Mouse (Mus musculus) retina, postnatal 1 day (tissue): ENCODE data around the gene Rbms3.
A peak's percentile ranks its signal among the peaks of the same experiment; 100 is the strongest.

ENCODE experiments used
- DNase-seq: peaks from one replicate; pipeline ENCODE4 v3.0.0-alpha.2; 2012

Gene Rbms3

DNA sequence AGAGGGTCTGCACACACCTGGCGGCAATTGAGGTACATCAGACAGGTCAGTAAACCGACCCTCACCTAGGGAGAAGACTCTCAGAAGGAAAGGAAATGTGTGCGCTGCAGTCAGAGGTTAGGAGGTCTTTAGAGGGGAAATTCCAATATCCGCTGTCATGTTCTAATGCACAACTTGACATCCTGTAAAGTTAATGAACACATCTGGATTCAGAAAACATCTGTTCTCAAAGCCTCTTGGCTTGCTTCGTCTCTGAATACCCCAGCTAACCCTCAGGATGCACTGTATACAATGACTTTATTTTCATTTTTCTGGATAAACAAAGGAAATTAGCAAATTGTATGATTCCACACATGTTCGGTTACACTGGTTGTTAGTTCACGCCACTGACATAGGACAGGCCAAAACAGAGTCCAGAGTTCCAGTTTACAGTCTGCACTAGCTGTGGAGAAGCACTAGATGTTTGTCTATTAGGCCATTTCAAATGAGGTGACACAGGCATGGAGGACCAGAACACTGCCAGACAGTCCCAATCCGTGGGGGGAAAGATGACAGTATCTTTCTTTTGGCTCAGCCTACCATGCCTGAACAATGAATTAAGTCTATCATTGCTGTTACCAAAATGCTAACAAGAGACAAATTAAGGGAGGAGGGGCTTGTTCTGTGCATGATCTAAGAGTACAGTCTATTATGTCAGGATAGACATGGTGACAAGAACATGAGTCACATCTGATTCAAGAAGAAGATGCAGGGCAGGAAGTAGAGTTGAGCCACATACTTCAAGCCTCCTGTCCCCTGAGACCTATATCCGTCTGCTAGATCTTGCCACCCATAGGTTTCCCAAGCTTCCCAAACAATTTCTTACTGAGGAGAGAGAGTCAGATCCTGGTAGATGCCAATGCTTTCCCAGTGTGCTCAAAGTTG is 538.2 kb downstream of the Rbms3 start:
- no peak for DNase-seq

GRCm38 (mm10) chr9:117089409-117090147 is 540.1 kb downstream of the Rbms3 start:
- DNase-seq: no peak

GRCm38 (mm10) chr9:117088309-117088708 is 541.4 kb downstream of the Rbms3 start:
- DNase-seq: peak; percentile 23

GRCm38 (mm10) chr9:117085706-117086105 is 544.0 kb downstream of the Rbms3 start:
- DNase-seq: no peak

- no peak for DNase-seq
Observed at GRCm38 (mm10) chr9:117084471-117084870, 545.2 kb downstream of the Rbms3 start.

DNA sequence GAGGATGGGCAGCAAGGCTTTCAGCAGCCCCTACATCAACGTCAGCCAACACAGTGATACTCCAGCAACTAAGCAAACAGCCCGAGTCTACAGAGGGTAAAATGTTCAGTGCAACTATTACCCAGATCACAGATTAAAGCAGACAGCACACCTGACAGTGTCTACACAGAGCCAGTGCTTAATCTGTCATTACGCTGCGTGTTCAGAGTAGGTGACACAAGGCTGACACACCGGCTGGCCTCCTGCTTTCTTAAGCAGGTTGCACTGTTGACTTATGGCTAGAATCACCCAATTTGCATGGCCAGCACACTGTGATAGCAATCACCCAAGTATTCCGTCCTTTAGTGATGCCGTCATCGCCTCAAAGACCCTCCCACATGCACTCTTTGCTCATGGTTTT is 550.2 kb downstream of the Rbms3 start:
- no peak for DNase-seq

DNA sequence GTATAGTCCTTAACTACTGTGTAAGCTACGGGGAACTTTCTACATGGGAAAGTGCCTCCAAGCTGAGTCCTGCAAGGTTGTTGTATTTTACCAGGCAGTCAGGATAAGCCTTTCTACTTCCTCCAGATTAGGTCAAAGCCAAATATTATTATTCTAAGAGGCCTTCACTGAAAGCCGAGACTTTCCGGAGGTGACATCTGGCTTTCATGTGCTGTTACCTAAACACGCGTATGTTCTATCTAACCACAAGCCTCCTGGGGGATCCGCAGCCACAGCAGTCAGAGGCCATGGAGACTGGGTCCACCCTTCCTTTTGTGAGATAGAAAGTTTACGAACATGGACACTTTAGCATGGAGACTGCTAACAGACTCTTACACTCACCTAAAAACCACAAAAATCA is 552.2 kb downstream of the Rbms3 start:
- no peak for DNase-seq

- no peak for DNase-seq
Observed at GRCm38 (mm10) chr9:117076785-117077184, 552.9 kb downstream of the Rbms3 start.

GRCm38 (mm10) chr9:117072433-117073099 is 557.1 kb downstream of the Rbms3 start:
- peak; percentile 41 for DNase-seq

- DNase-seq: no peak
Observed at GRCm38 (mm10) chr9:117070616-117071015, 559.1 kb downstream of the Rbms3 start.

DNA sequence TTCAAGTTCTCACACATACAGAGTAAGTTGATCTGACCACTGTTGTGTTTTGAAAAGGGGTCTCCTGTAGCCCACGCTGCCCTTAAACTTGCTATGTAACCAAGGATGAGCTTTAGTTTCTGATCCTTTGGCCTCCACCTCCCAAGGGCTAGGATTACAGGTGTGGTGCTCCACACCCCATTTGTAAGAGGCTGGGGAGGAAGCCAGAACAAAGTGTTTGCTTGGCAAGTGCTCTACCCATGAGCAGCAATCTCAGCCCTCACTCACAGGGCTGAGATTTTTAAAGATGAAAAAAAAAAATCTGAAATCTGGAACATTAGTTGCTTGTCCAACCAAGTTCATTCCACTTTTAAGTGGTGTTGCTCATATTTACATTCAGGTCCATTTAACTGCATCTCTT is 560.5 kb downstream of the Rbms3 start:
- no peak for DNase-seq

DNA sequence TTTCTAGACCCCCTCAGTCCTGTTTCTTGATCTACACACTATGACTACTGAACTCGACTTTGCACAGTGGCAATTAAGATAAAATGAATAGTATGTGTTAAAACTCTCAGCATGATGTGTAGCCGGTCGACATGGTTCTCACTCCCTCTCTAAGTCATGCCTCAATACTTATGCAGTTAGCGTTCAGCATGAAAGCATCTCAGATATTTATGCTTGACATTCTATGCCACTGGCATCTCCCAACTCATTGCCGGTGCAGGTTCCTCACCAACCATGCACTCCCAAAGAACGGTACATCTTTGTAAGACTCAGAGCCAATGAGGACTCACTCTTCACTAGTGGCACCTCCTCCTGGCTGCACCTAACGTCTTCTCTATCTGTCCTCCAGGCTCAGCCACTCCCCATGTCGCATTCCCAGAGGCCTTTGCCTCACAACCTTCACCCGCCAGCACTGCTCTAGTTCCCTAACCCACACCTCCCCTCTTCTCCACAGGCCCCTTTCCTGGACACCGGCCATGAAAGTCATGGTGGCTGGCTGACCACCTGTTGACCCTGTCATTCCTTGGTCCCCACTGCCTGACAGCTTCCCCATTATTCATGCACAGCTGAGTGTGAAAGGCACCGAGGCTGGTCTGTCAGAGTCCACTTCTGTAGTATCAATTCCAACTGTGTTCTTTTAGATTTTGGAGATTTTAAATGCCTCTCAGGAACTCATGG is 561.9 kb downstream of the Rbms3 start:
- DNase-seq: no peak

DNA sequence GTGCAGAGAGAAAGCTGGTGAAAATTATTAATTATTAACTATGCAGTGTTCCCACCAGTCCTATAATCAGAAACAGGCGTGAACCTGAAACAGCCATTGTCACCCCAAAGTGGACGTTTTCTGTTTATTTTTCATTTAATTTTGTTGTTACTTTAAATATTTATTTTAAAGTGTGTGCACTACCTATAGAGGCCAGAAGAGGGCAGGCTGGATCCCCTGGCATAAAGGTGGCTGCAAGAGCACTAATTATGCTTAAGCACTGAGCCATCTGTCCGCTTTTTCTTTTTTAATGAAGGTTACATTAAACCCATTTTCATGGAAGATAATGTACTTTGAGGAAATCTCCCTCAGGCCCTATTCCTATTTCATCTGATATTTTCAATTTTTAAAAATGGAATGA is 563.2 kb downstream of the Rbms3 start:
- no peak for DNase-seq

- no peak for DNase-seq
Observed at GRCm38 (mm10) chr9:117065601-117066000, 564.1 kb downstream of the Rbms3 start.

DNA sequence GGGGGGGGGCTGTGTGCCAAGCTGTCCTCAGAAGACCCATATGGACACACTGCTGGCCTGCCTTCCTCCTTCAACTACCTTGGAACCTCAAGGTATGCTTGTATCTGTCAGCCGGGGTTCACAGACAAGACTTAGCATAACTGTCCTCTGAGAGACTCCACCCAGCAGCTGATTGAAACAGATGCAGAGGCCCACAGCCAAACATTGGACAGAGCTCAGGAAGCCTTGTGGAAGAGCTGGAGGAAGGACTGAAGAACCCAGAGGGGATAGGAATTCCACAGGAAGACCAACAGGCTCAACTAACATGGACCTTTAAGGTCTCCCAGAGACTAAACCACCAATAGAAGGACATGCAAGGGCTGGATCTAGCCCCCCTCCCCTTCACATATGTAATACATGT is 570.1 kb downstream of the Rbms3 start:
- DNase-seq: no peak

GRCm38 (mm10) chr9:117059135-117059534 is 570.6 kb downstream of the Rbms3 start:
- DNase-seq: no peak

GRCm38 (mm10) chr9:117051935-117052334 is 577.8 kb downstream of the Rbms3 start:
- DNase-seq: no peak

DNA sequence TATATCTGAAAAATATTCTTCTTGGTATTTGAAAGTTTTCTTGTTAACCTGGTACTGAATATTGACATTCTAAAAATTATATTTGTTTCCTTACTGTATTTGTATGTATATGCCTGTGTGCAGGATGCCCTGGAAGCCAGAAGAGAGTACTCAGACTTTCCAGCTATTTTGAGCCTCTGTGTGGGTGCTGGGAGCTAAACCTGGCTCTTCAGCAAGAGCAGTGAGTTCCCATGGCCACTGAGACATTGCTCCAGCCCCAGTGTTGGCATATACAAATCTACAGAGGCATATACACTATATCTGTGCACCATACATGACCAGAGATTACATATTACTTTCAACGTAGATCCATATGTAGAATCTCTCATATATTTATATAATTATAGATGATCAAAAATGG is 581.1 kb downstream of the Rbms3 start:
- no peak for DNase-seq

DNA sequence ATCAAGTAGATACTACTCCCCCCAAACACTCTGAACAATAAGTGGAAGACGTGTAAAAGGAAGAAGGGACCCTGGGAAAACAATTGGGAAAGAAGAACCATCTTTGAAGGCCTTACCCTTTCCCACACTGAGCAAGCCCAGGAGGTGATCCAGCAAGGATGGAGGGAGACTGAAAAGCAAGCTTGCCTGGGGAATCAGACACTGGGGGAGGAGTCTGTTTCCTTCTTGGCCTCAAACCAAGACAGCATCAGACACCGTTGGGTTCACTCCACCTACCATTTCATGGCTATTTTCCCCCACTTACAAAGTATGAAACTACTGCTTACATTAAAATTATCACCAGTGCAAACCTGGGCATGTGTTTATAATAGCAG is 587.7 kb downstream of the Rbms3 start:
- no peak for DNase-seq

GRCm38 (mm10) chr9:117041291-117041992 is 588.3 kb downstream of the Rbms3 start:
- no peak for DNase-seq

DNA sequence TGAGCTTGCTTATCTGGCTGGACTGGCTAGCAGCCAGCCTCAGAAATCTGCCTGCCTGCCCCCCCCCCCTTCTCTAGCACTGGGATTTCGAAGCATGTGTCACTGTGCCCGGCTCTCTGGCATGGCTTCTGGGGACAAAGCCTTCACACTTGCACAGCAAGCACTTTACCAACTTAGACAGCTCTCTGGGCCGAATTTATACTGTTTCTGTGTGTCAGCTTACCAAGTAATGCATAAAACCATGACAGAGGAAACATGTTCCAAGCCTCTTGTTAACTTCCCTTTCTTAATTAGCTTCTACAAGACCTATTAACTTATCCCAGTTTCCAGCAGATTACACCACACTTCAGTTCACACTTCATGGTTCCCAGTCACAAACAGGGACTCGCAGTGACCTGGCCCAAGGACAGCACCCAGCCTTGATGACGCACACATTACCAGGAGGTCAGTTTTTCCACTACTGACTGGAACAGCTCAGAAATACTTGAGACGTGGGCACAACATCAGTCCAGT is 589.7 kb downstream of the Rbms3 start:
- DNase-seq: peak; percentile 34

DNA sequence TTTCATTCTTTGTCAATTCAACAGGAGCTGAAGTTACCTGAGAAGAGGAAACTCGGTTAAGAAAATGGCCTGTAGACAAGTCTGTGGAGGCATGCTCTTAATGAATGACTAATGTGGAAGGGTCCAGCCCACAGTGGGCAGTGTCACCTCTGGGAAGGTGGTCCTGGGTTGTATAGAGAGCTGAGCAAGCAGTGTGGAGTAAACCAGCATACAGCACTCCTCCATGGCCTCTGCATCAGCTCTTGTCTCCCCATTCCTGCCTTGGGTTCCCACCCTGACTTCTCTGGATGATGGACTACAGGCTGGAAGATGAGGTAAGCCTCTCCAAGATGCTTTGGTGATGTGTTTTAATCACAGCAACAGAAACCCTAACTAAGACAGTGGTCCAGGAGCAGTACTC is 597.0 kb downstream of the Rbms3 start:
- DNase-seq: no peak
